Mouse (Mus musculus) adrenal gland, postnatal 14 days (tissue): ENCODE results near the gene Rgs11. TPM values are rescaled to one million over a fixed set of nuclear protein-coding genes. Genes with fewer than 3 reads are reported as not detected.
A peak's percentile ranks its signal among the peaks of the same experiment; 100 is the strongest.

Experiments
- DNase-seq: peaks from one replicate; pipeline ENCODE4 v3.0.0; 2021; ENCODE audit warnings: mixed read lengths
- total RNA-seq: library from RNA; stranded (reverse); gene quantifications from 2 replicates; pipeline ENCODE4 v1.2.3, GENCODE M21; 2021

The Rgs11 gene
- total RNA-seq, 1 experiment from 2014 or later, result 20.4 TPM

GRCm38 (mm10) chr17:26231156-26231555, 28.4 kb downstream of the Rgs11 start:
- DNase-seq, result no peak

- no peak for DNase-seq
These were observed 30.1 kb downstream of the Rgs11 start for GRCm38 (mm10) chr17:26232863-26233262.

- no peak for DNase-seq
These were observed 31.6 kb downstream of the Rgs11 start for GRCm38 (mm10) chr17:26234386-26234785.

- DNase-seq, result no peak
These were observed 32.5 kb downstream of the Rgs11 start for GRCm38 (mm10) chr17:26235077-26235815.

GRCm38 (mm10) chr17:26237667-26238066, 34.9 kb downstream of the Rgs11 start:
- no peak for DNase-seq

GRCm38 (mm10) chr17:26239551-26239950, 36.8 kb downstream of the Rgs11 start:
- no peak for DNase-seq

- no peak for DNase-seq
These were observed 37.5 kb downstream of the Rgs11 start for GRCm38 (mm10) chr17:26240120-26240790.

- peak; percentile 26 for DNase-seq
These were observed 38.2 kb downstream of the Rgs11 start for GRCm38 (mm10) chr17:26240990-26241389.

- peak; percentile 89 for DNase-seq
These were observed 40.8 kb downstream of the Rgs11 start for GRCm38 (mm10) chr17:26243471-26244100.

GRCm38 (mm10) chr17:26244101-26244841, 41.5 kb downstream of the Rgs11 start, which contains the start of gene Fam234a:
TSS of gene Fam234a (minus strand) at chr17:26244242.
- DNase-seq, result peak; percentile 98

- DNase-seq, result no peak
These were observed 49.3 kb downstream of the Rgs11 start for GRCm38 (mm10) chr17:26251886-26252538.

GRCm38 (mm10) chr17:26252539-26253251, 49.9 kb downstream of the Rgs11 start, which contains the start of gene Luc7l:
TSS of gene Luc7l (plus strand) at chr17:26252896.
- peak; percentile 96 for DNase-seq

- DNase-seq, result no peak
These were observed 50.6 kb downstream of the Rgs11 start for GRCm38 (mm10) chr17:26253399-26253798.

GRCm38 (mm10) chr17:26255313-26255712, 52.6 kb downstream of the Rgs11 start:
- no peak for DNase-seq

Other genes with a start within 250 kb of the Rgs11 start
- 18.8 and 23.8 TPM in 2 replicates for gene Capn15, start 217.2 kb upstream of the Rgs11 start, total RNA-seq
- gene Rab11fip3, start 133.4 kb upstream of the Rgs11 start, total RNA-seq, result 18.6 and 19.0 TPM in 2 replicates
- 34.2 and 42.3 TPM in 2 replicates for gene Decr2, start 112.6 kb upstream of the Rgs11 start, total RNA-seq
- 2.6 and 2.7 TPM in 2 replicates for gene Nme4, start 107.3 kb upstream of the Rgs11 start, total RNA-seq
- gene Tmem8, start 89.7 kb upstream of the Rgs11 start, total RNA-seq, result 5.0 and 5.8 TPM in 2 replicates
- 77.5 and 87.3 TPM in 2 replicates for gene Mrpl28, start 79.5 kb upstream of the Rgs11 start, total RNA-seq
- 32.8 and 43.1 TPM in 2 replicates for gene Axin1, start 64.3 kb upstream of the Rgs11 start, total RNA-seq
- gene Pdia2, start 3.9 kb upstream of the Rgs11 start, total RNA-seq, result 1.4 and 1.5 TPM in 2 replicates
- 8.5 and 9.2 TPM in 2 replicates for gene Arhgdig, start 4.8 kb downstream of the Rgs11 start, total RNA-seq
- gene Fam234a, start 41.3 kb downstream of the Rgs11 start, total RNA-seq, result 97.7 and 98.1 TPM in 2 replicates
- gene Luc7l, start 49.9 kb downstream of the Rgs11 start, total RNA-seq, result 56.1 and 59.3 TPM in 2 replicates
- 50.0 and 51.1 TPM in 2 replicates for gene Neurl1b, start 211.9 kb downstream of the Rgs11 start, total RNA-seq